Mouse (Mus musculus): Measurements from ENCODE around the gene Ankrd45.

DNA sequence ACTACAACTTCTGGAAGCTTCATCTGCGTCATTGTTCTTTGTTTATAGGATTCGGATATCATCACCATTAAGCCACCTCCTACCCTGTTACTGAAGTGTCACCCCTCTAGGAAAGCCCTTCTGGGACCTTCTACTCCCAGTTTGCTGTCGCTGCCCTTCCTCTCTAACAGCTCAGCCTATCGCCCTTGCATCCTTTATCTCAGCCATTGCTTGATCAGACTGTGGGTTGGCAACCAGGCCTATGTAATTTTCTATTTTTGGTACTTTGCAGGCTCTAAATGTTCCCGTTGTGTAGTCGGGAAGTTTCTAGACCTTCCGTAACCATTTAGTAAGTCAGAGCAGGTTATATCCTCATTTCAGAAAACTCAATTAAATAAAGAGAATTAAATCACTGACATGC is 725 bp downstream of the Ankrd45 start:
- TF ChIP-seq CTCF (IDR thresholded peaks at IDR 0.05; ENCODE audit: low read depth, low read length), result no peak
- no peak for TF ChIP-seq POLR2A (IDR thresholded peaks at IDR 0.05; ENCODE audit: borderline replicate concordance, low read depth, low read length)
